Mouse (Mus musculus) stomach, postnatal 0 days (tissue): ENCODE measurements around the gene Xrcc4. TPM values are rescaled to one million over a fixed set of nuclear protein-coding genes. Genes with fewer than 3 reads are reported as not detected.
"Not testable (repeated sequence)": the region's sequence is repeated elsewhere in the genome, so short reads cannot be mapped to it uniquely, and the experiment has no call there.

Experiments used
- ATAC-seq: fragments of 200-750 bp; cut with Nextera tagmentation; 2 replicates; pipeline ENCODE4 v1.8.0; 2017; ENCODE audit not compliant: low FRiP score, low TSS enrichment
- DNase-seq: peaks from one replicate; pipeline ENCODE4 v3.0.0-alpha.2; 2016; ENCODE audit warnings: low spot score
- H3K27ac ChIP-seq: fragments of 300-500 bp; sonication (generic); replicated peaks from 2 replicates; pipeline ENCODE4 v1.5.1; 2014; ENCODE audit warnings: mild to moderate bottlenecking, control low read depth
- H3K27me3 ChIP-seq: fragments of 300-500 bp; sonication (generic); 2 replicates; pipeline ENCODE4 v1.6.1; 2014; ENCODE audit warnings: low read length; ENCODE audit not compliant: control insufficient read depth, insufficient read depth
- H3K36me3 ChIP-seq: fragments of 300-500 bp; sonication (generic); 2 replicates; pipeline ENCODE4 v1.6.1; 2014; ENCODE audit warnings: low read length, mixed read lengths; ENCODE audit not compliant: control insufficient read depth, insufficient read depth
- H3K4me1 ChIP-seq: fragments of 300-500 bp; sonication (generic); replicated peaks from 2 replicates; pipeline ENCODE4 v1.6.1; 2014; ENCODE audit warnings: antibody characterized with exemption; ENCODE audit not compliant: control insufficient read depth, insufficient read depth
- H3K4me2 ChIP-seq: fragments of 300-500 bp; sonication (generic); replicated peaks from 2 replicates; pipeline ENCODE4 v1.6.1; 2014; ENCODE audit warnings: low read depth, mild to moderate bottlenecking, control low read depth, moderate library complexity
- H3K4me3 ChIP-seq: fragments of 300-500 bp; sonication (generic); 2 replicates; pipeline ENCODE4 v1.5.1; 2014; ENCODE audit warnings: low read depth, low read length, control low read depth
- H3K9ac ChIP-seq: fragments of 300-500 bp; sonication (generic); 2 replicates; pipeline ENCODE4 v1.6.1; 2014; ENCODE audit warnings: mild to moderate bottlenecking, low read length, control low read depth, mixed read lengths
- H3K9me3 ChIP-seq: fragments of 300-500 bp; sonication (generic); 2 replicates; pipeline ENCODE4 v1.6.1; 2016; ENCODE audit warnings: low read length; ENCODE audit not compliant: control insufficient read depth
- CTCF ChIP-seq: IDR thresholded peaks from 2 replicates; pipeline ENCODE4 v1.5.1; 2016; ENCODE audit warnings: antibody characterized with exemption, low read depth, mild to moderate bottlenecking, moderate library complexity
- EP300 ChIP-seq: optimal IDR thresholded peaks from 2 replicates; pipeline ENCODE3; 2016; ENCODE audit warnings: antibody characterized with exemption
- WGBS: fragments of 180-500 bp; shearing (Covaris S2); extraction: QIAGEN DNeasy Blood & Tissue Kit; methylation state at CpG from one replicate; pipeline ENCODE4 v1.1.7; 2014; 5-methylcytosine and 5-hydroxymethylcytosine counted together
- polyA plus RNA-seq: library from polyadenylated mRNA; unstranded; fragments of >200 nt; fragmentation: Nextera tagmentation; extraction: Ambion mirVana; gene quantifications from 2 replicates; pipeline ENCODE4 v1.2.1, GENCODE M21; 2015

The Xrcc4 gene
- polyA plus RNA-seq = 11.0 and 11.4 TPM in 2 replicates

DNA sequence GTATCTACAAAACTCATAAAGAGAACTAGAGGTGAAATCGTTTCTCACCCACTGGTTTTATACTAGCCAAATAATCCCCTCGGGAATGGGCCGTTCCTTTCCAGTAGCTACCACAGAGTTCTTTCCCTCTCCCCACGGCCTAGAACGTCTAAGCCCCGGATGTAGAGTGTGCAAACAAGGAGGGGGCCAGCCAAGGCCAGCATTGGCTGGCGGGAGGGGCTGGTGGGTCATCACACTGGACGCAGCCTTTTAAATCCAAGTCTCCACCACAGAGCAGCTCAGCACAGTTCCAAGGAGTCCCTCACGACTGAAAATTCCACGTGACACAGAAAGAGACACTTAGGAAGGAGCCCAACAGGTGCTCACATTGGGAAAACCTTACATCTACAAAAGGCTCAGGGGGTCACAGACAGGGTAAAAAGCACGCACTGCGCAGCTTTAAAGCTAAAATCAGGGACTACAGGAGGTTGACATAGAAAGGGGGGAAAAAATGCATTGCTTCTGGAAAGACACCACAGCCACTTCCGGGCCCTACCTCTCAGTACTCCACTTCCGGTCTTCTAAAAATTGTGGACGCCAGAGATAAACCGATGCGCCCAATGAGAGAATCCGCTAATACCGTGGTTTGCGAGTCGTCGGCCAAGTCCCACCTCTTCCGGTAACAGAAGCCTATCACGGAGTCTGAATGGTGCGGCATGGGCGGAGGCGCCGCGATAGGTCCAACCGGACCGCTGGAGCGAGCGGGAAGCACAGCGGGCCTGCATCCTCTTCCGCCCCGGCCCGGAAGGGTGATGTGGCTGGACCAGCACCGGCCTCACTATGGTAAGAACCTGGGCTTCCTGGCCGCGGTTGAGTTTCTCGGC lies at the start of gene Xrcc4, which contains the start of gene Tmem167:
Gene Xrcc4 (minus strand): TSS at position 647 of the 863 bp plus-strand sequence.
Gene Tmem167 (plus strand): TSS at position 162 of the 863 bp plus-strand sequence.
- peak; percentile 100 for ATAC-seq
- H3K9me3 ChIP-seq = no peaks in the 10 kb centered on the region
- TF ChIP-seq EP300 = peak; percentile 60
- TF ChIP-seq CTCF = no peak
- peak; percentile 97 for DNase-seq
- H3K4me2 ChIP-seq = peak within 1 kb of the TSS; percentile 75
- no peaks in the 10 kb centered on the region for H3K27me3 ChIP-seq
- peak within 1 kb of the TSS; percentile 89 for H3K27ac ChIP-seq
- peak within 1 kb of the TSS; percentile 95 for H3K4me3 ChIP-seq
- H3K4me1 ChIP-seq = no peaks in the 10 kb centered on the region
- peak within 1 kb of the TSS; percentile 90 for H3K9ac ChIP-seq
- no peaks in the 10 kb centered on the region for H3K36me3 ChIP-seq
- WGBS = 4% methylated on average over 41 of the region's 41 CpGs

DNA sequence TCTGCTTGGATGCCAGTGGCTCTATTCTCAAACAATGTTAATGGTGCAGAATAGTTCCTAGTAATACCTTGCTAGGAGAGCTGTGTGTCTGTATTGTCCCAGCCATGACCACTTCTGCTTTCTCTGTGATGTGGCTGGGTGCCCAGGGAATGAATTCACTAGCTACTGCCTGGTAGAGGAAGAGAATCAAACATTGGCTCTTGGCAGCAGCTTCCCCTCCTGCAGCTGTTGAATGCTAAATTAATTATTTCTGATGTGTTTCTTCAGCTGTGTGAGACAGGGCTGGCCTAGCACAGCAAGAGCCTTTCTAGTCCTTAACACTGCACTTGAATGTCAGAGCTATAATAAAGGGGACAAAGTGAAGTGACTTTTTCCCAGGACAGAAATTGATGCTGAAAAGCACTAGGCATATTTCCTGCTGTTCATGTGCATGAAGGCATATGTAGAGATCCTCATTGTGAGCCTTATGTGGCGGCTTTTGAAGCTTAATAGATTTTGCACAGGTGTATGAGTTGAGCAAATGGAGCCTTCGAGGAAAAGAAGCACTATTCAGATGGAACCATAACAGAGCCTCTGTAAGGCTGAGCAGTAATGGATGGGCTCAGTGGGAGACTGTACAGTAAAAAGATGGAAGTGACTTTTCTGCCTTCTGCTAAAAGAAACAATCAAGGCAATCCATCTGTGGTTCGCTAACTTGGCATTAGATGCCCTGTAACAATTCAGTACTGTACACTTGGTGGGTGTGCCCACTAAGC lies 46.9 kb upstream of the Xrcc4 start:
- no peaks in the 10 kb centered on the region for H3K27me3 ChIP-seq
- no peaks in the 10 kb centered on the region for H3K4me1 ChIP-seq
- 83% methylated on average over 3 of the region's 3 CpGs for WGBS
- DNase-seq (no peak), ATAC-seq (no peak)
- no peaks in the 10 kb centered on the region for H3K9me3 ChIP-seq
- no peaks in the 10 kb centered on the region for H3K36me3 ChIP-seq
- TF ChIP-seq EP300 (no peak), CTCF (no peak)
- H3K4me2 ChIP-seq = no peak overlapping the region
- no peak overlapping the region for H3K4me3 ChIP-seq
- no peak overlapping the region for H3K27ac ChIP-seq
- no peak overlapping the region for H3K9ac ChIP-seq

DNA sequence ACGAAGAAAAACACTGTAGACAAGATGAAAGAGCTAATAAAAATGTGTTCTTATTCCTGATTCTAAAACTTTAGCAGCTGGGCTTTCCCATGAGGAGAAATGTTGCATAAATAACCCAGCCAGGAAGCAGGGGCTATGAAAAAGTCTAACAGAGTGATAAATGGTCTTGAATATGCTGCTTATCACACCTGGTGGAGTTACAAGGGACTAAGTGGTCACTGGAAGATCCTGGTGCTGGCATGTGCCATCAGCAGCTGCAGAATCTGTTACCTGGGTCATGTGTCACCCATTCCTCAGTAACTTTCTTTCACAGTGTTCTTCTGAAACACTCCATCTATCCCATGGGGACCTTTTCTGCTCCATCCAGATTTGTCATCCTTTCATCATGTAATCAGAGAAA lies 22.3 kb upstream of the Xrcc4 start:
- TF ChIP-seq EP300 (no peak), CTCF (no peak)
- Histone ChIP-seq H3K36me3 (no peaks in the 10 kb centered on the region), H3K4me3 (no peak overlapping the region), H3K27ac (no peak overlapping the region), H3K27me3 (no peaks in the 10 kb centered on the region), H3K9me3 (no peaks in the 10 kb centered on the region), H3K9ac (no peak overlapping the region), H3K4me1 (no peaks in the 10 kb centered on the region), H3K4me2 (no peak overlapping the region)
- 51% methylated on average over 1 of the region's 1 CpGs for WGBS
- no peak for ATAC-seq
- DNase-seq = no peak

DNA sequence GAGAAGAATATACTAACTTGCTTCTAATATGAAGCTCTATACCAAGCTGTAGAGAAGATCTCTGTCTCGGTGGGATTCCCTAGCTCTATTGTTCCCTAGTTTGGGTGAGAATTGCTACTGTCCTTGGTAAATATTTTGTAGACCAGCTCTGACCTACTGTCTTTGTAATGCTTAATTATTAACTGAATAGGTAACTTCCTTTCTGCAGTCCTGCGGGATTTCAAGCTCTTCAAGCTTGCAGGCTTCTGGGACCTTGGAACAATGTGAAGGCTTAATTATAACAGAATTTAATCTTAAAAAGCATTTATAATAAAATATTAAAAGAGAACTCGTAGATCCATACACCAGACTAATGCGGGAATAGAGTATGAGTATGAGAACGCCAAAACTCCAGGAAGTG lies 19.3 kb upstream of the Xrcc4 start:
- not testable (repeated sequence) for H3K9me3 ChIP-seq, H3K9ac ChIP-seq, ATAC-seq, H3K27ac ChIP-seq, H3K4me1 ChIP-seq, H3K36me3 ChIP-seq, DNase-seq, H3K4me2 ChIP-seq, H3K4me3 ChIP-seq, H3K27me3 ChIP-seq
- WGBS = 86% methylated on average over 5 of the region's 5 CpGs

DNA sequence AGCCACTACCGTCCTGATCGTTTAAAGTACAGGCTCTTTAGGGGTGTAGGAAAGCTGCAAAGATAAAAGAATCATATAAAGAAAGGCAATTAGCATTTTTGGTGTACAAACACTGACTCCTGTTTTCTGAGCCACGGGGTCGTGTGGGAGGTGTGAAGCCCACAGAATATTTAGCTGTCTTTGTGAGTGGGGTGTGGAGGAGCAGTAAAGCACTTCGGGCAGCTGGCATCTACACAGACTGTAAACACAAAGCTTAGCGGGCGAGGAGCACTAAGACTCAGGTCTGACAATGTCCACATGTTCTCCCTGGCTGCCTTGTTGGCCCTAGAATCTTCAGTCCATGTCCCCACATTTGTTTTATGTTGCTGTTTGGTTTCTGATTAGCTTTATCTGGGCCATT lies 16.7 kb upstream of the Xrcc4 start:
- WGBS = 83% methylated on average over 7 of the region's 7 CpGs
- DNase-seq = no peak
- Histone ChIP-seq H3K4me1 (no peaks in the 10 kb centered on the region), H3K27ac (no peak overlapping the region), H3K9me3 (no peaks in the 10 kb centered on the region), H3K36me3 (peaks cover 5% of the 10 kb centered on the region; the same call in 1 of the 2 replicates), H3K9ac (no peak overlapping the region), H3K27me3 (no peaks in the 10 kb centered on the region), H3K4me3 (no peak overlapping the region), H3K4me2 (no peak overlapping the region)
- ATAC-seq = no peak
- TF ChIP-seq CTCF = no peak
- no peak for TF ChIP-seq EP300

DNA sequence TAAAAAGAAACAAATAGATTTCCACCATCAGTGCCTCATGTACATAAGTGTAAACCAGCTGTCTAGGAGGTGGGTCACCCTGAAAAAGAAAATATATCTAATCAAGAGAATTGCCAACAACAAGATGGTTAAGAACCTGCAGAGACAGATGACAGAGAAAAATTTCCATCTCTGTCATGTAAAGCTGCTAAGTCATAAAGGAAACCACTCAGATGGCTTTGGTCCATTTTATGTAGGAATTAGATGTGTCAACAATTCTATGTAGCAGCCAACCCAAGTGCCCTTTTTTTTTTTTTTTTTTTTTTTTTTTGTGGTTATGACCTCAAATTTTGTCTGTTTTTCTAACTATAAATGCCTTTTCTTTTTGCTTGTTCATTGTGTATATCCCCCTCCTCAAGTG lies 12.1 kb upstream of the Xrcc4 start:
- Histone ChIP-seq H3K4me3 (no peak overlapping the region), H3K36me3 (peaks cover 5% of the 10 kb centered on the region; the same call in 1 of the 2 replicates), H3K27ac (no peak overlapping the region), H3K4me1 (no peaks in the 10 kb centered on the region), H3K27me3 (no peaks in the 10 kb centered on the region), H3K9ac (no peak overlapping the region), H3K9me3 (no peaks in the 10 kb centered on the region), H3K4me2 (no peak overlapping the region)
- TF ChIP-seq EP300 (no peak), CTCF (no peak)
- DNase-seq = no peak
- ATAC-seq = no peak
